Mouse (Mus musculus) embryonic facial prominence, embryonic 13.5 days (tissue): Measurements from ENCODE around the gene Chchd3. TPM values are rescaled to one million over a fixed set of nuclear protein-coding genes. Genes with fewer than 3 reads are reported as not detected.

Experiments
- ATAC-seq: fragments of 200-750 bp; cut with Nextera tagmentation; 2 replicates; pipeline ENCODE4 v1.8.0; 2017; ENCODE audit warnings: low read depth; ENCODE audit not compliant: insufficient number of reproducible peaks, insufficient read depth, low FRiP score, low TSS enrichment
- H3K27ac ChIP-seq: fragments of 300-500 bp; sonication (generic); 2 replicates; pipeline ENCODE4 v1.5.1; 2015; ENCODE audit warnings: moderate library complexity, mild to moderate bottlenecking, inconsistent platforms
- H3K27me3 ChIP-seq: fragments of 300-500 bp; sonication (generic); 2 replicates; pipeline ENCODE4 v1.6.1; 2015; ENCODE audit warnings: mild to moderate bottlenecking, inconsistent platforms
- H3K36me3 ChIP-seq: fragments of 300-500 bp; sonication (generic); 2 replicates; pipeline ENCODE4 v1.6.1; 2015; ENCODE audit warnings: mild to moderate bottlenecking, inconsistent platforms
- H3K4me1 ChIP-seq: fragments of 300-500 bp; sonication (generic); 2 replicates; pipeline ENCODE4 v1.6.1; 2015; ENCODE audit warnings: inconsistent platforms
- H3K4me2 ChIP-seq: fragments of 300-500 bp; sonication (generic); 2 replicates; pipeline ENCODE4 v1.6.1; 2015; ENCODE audit warnings: moderate library complexity, mild to moderate bottlenecking, inconsistent platforms
- H3K4me3 ChIP-seq: fragments of 300-500 bp; sonication (generic); 2 replicates; pipeline ENCODE4 v1.5.1; 2015; ENCODE audit warnings: mild to moderate bottlenecking, inconsistent platforms
- H3K9ac ChIP-seq: fragments of 300-500 bp; sonication (generic); 2 replicates; pipeline ENCODE4 v1.6.1; 2015; ENCODE audit warnings: mild to moderate bottlenecking, inconsistent platforms
- H3K9me3 ChIP-seq: fragments of 300-500 bp; sonication (generic); 2 replicates; pipeline ENCODE4 v1.6.1; 2016; ENCODE audit warnings: inconsistent platforms
- WGBS: fragments of 180-500 bp; shearing (Covaris S2); methylation state at CpG from one replicate; pipeline ENCODE4 v1.1.7; 2015; ENCODE audit warnings: mixed read lengths; 5-methylcytosine and 5-hydroxymethylcytosine counted together
- polyA plus RNA-seq: library from polyadenylated mRNA; unstranded; fragments of >200 nt; fragmentation: Nextera tagmentation; extraction: Ambion mirVana; gene quantifications from 2 replicates; pipeline ENCODE4 v1.2.1, GENCODE M21; 2015

The Chchd3 gene
- polyA plus RNA-seq, 1 experiment from 2014 or later, result 107 TPM

DNA sequence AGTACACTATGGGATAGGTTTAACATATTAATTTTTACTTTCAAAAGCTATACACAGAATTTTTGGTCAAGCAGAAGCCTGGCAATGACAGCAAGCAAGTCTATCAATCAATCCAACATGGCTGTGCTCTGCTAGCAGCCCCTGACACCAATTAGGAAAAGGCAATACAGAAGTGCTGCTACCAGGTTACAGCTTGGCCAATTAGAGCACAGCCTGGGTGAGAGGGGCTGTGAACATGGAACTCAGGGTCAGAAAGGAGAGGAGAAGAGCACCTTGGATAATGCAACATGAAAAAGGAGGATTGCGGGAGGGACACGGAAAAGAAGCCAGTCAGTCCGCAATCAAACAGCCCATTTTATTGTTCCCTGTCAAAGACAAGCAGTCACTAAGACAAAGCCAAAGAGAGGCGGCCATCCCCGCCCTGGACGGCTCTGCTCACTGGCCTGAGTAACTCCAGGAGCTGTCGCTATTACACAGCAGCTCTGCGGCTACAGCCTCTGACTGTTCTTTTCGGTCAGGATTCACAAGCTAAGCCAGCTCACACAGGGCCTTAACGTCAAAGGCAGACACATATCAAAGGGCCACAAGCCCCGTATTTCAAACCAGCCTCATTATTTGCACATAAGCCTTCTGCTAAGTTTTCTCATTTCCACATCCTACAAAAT is 128.8 kb downstream of the Chchd3 start:
- no peaks in the 10 kb centered on the region for H3K36me3 ChIP-seq
- no peaks in the 10 kb centered on the region for H3K27me3 ChIP-seq
- ATAC-seq, result no peak
- H3K4me1 ChIP-seq, result no peaks in the 10 kb centered on the region
- H3K27ac ChIP-seq, result no peak overlapping the region
- H3K4me2 ChIP-seq, result no peak overlapping the region
- no peak overlapping the region for H3K4me3 ChIP-seq
- H3K9me3 ChIP-seq, result no peaks in the 10 kb centered on the region
- no peak overlapping the region for H3K9ac ChIP-seq
- 70% methylated on average over 11 of the region's 11 CpGs for WGBS

DNA sequence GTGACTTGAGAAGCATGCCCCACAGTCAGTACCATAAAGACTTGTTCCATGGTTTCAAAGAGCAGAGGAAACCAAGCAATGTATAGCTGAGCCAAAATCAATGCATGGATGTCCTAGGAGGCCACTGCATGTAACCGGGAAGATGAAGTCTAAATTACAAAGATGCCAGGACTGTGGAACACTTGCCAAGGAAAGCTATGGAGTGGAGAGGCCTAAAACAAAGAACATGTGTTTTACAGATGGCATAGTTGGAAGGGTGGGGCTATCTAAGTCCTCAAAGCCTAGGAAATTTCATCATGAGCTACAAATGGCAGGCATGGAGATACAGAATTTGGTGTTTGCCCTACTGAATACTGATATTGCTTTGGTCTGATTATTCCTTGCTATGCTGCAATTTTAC is 137.7 kb downstream of the Chchd3 start:
- Histone ChIP-seq H3K4me2 (no peak overlapping the region), H3K4me1 (peaks cover 5% of the 10 kb centered on the region; the same call in 1 of the 2 replicates), H3K9me3 (no peaks in the 10 kb centered on the region), H3K9ac (no peak overlapping the region), H3K27me3 (no peaks in the 10 kb centered on the region), H3K27ac (no peak overlapping the region), H3K4me3 (no peak overlapping the region), H3K36me3 (peaks cover 2% of the 10 kb centered on the region)
- no peak for ATAC-seq
- WGBS, result 34% methylated on average over 1 of the region's 1 CpGs

DNA sequence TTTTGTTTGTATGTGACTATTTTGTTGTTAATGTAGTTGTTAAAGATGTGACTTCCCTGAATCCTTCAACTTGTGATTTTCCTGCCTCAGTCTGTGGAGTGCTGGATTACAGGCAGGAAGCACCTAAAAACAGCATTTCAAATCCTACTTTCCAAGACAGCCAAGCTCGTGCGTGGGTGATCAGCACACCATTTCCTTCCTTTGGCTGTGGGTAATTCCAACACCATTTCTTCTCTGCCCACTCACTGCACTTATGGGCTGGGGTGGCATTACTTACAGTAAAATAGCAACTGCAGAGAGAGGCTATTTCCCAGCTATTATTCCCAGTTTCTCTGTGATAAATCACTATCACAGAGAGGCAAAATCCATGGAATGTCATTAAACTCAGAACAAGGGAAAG is 140.0 kb downstream of the Chchd3 start:
- H3K9ac ChIP-seq, result no peak overlapping the region
- H3K36me3 ChIP-seq, result peaks cover 7% of the 10 kb centered on the region
- no peak overlapping the region for H3K27ac ChIP-seq
- WGBS, result 62% methylated on average over 2 of the region's 2 CpGs
- no peaks in the 10 kb centered on the region for H3K9me3 ChIP-seq
- H3K4me1 ChIP-seq, result peaks cover 5% of the 10 kb centered on the region; the same call in 1 of the 2 replicates
- no peaks in the 10 kb centered on the region for H3K27me3 ChIP-seq
- H3K4me2 ChIP-seq, result no peak overlapping the region
- no peak overlapping the region for H3K4me3 ChIP-seq
- ATAC-seq, result no peak

DNA sequence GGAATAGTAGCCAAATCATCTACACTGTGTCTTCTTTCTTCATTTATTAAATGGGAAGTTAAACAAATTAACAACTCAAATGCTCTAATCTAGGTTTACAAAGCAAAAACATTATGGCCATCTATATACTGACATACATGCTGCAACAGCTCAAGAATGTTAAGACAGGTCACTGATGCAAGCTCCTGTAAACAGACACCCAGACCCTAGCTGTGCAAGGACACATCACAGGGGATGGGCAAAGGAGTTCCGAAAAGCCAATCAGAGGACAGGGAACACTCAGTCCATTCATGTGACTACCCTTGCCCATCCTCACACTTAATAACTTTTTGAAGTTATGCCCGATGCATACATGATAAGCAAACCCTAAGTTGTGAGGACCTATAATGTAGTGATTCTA is 149.4 kb downstream of the Chchd3 start:
- no peaks in the 10 kb centered on the region for H3K4me1 ChIP-seq
- no peak overlapping the region for H3K4me2 ChIP-seq
- WGBS, result 90% methylated on average over 2 of the region's 2 CpGs
- H3K36me3 ChIP-seq, result no peaks in the 10 kb centered on the region
- no peak overlapping the region for H3K4me3 ChIP-seq
- H3K27me3 ChIP-seq, result no peaks in the 10 kb centered on the region
- no peak overlapping the region for H3K27ac ChIP-seq
- no peaks in the 10 kb centered on the region for H3K9me3 ChIP-seq
- no peak for ATAC-seq
- no peak overlapping the region for H3K9ac ChIP-seq

DNA sequence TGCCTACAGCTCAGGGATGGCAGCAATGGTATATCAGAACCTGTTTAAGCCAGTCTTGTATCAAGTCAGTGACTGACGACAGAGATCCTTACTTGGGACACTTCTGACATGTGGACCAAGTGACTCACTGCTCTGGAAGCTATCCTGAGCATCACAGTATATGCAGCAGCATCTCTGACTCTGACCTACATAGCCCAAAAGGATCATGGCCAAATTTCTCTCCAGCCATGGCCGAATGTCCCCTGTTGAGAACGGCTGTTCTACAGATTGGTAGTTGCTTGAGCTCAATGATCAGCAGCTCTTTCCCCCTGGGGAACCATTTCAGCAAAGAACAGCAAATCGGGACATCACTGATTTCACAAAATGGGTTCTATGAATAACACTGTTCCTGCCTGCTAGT is 161.0 kb downstream of the Chchd3 start:
- Histone ChIP-seq H3K36me3 (no peaks in the 10 kb centered on the region), H3K9ac (no peak overlapping the region), H3K4me1 (no peaks in the 10 kb centered on the region), H3K4me3 (no peak overlapping the region), H3K4me2 (no peak overlapping the region), H3K27ac (no peak overlapping the region), H3K9me3 (no peaks in the 10 kb centered on the region), H3K27me3 (no peaks in the 10 kb centered on the region)
- ATAC-seq, result no peak
- 92% methylated on average over 4 of the region's 4 CpGs for WGBS

DNA sequence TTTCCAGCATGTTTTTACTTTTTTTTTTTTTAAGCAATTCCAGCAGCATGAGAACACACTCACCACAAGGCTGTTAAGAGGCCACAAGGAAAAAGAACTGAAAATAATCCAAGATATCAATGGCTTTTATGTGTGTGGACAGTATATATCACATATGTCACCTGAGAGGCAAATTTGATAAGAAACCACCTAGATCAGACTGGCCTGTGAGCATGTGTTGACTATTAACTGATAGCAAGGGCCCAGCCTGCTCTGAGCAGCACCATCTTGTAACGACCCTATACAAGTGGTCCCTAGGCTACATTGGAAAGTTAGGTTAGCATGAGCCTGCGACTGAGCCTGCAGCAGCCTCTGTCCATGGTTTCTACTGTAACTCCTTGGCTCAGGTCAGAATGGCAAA is 166.0 kb downstream of the Chchd3 start:
- H3K27me3 ChIP-seq, result no peaks in the 10 kb centered on the region
- no peak overlapping the region for H3K9ac ChIP-seq
- no peak overlapping the region for H3K27ac ChIP-seq
- no peak for ATAC-seq
- 83% methylated on average over 2 of the region's 2 CpGs for WGBS
- H3K4me2 ChIP-seq, result no peak overlapping the region
- no peak overlapping the region for H3K4me3 ChIP-seq
- no peaks in the 10 kb centered on the region for H3K4me1 ChIP-seq
- no peaks in the 10 kb centered on the region for H3K36me3 ChIP-seq
- no peaks in the 10 kb centered on the region for H3K9me3 ChIP-seq

DNA sequence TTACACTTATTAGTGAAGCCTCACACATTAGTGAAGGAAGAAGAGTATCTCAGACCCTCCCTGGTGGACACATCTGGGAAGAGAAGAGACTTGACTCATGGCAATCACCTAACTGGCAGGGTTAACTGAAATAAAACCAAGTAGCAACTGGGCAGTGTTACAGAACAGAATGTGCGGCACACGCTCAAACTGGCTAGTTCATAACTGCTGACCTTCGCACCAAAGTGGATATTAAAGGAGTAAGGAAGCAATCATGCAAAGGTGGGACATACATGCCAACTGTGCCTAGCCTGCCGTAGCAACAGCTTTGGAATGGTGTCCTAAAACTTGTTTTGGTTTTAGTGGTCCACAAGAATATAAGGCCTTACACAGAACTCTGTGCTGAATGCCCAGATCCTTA is 169.3 kb downstream of the Chchd3 start:
- Histone ChIP-seq H3K4me2 (no peak overlapping the region), H3K27ac (no peak overlapping the region), H3K9ac (no peak overlapping the region), H3K9me3 (no peaks in the 10 kb centered on the region), H3K4me3 (no peak overlapping the region), H3K27me3 (no peaks in the 10 kb centered on the region), H3K36me3 (no peaks in the 10 kb centered on the region), H3K4me1 (no peaks in the 10 kb centered on the region)
- no peak for ATAC-seq
- WGBS, result 96% methylated on average over 4 of the region's 4 CpGs

DNA sequence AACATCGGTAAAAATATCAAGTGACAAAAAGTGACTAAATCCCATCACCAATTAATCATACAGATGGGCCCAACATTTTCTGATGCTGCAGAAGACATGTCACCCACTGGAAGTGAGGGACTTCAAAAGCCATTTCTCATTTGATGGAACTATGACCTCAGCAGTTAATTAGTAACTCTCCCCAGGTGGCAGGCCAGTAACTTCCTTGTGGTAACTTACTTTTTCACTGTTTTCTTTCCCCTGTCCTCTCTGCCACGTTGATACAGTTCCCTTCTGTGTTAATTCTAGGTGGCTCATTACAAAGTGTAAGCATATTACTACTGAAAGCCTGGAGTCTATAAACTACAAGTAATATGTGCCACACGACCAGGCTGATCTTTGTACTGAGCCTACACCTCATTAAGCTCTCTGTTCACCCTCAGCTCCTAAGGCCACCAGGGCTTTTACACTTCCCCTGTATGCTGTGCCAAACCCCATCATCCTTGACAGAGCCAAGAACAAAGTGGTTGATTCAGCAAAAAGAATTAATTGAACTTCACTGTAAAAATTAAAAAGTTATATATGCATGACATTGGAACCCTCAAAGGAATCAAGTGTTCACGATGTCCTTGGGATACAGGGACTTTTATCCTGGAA is 171.0 kb downstream of the Chchd3 start:
- 76% methylated on average over 4 of the region's 4 CpGs for WGBS
- no peak for ATAC-seq
- no peaks in the 10 kb centered on the region for H3K27me3 ChIP-seq
- no peak overlapping the region for H3K4me3 ChIP-seq
- H3K9ac ChIP-seq, result no peak overlapping the region
- H3K9me3 ChIP-seq, result no peaks in the 10 kb centered on the region
- H3K4me2 ChIP-seq, result no peak overlapping the region
- no peaks in the 10 kb centered on the region for H3K4me1 ChIP-seq
- H3K27ac ChIP-seq, result no peak overlapping the region
- H3K36me3 ChIP-seq, result no peaks in the 10 kb centered on the region

DNA sequence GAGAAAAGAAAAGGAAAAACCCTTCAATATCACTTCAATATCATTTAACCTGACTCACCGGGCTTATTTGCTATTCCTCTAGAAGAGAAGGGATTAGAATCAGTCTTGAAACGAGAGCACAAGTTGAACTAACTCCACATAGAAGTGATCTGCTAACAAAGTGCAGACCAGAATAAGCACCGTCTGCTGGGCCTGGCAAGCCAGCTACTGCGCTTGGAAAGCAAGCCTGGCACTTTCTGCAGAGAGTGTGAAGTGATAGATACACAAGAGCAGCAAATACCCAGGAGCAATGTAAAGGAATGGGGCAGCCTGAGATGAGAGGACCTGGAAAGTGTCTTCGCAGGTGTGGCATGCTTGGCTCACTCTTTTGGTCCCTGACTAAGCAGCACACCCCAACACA is 181.5 kb downstream of the Chchd3 start:
- no peak for ATAC-seq
- Histone ChIP-seq H3K4me2 (no peak overlapping the region), H3K9ac (no peak overlapping the region), H3K9me3 (no peaks in the 10 kb centered on the region), H3K27me3 (no peaks in the 10 kb centered on the region), H3K4me1 (no peaks in the 10 kb centered on the region), H3K4me3 (no peak overlapping the region), H3K27ac (no peak overlapping the region), H3K36me3 (no peaks in the 10 kb centered on the region)
- whole genome bisulfite sequencing, result 87% methylated on average over 5 of the region's 5 CpGs

DNA sequence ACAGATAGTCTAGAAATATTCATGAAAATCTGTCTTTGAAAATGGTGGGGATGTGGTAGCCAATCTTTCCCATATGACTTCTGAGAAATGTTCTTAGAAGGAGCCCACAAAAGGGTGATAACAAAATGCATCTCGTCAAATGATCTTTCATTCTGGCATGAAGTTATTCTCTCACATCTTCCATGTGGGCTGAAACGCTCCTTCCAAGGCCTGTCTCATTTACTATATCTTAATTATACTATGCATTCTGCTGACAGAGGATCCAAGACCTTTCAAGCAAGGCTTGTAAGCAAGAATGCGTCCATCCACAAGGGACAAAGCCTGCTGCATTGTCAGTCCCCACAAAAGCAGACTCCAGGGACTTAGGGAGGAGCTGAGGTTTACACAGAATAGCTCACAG is 185.9 kb downstream of the Chchd3 start:
- peaks cover 2% of the 10 kb centered on the region for H3K36me3 ChIP-seq
- H3K9me3 ChIP-seq, result no peaks in the 10 kb centered on the region
- no peaks in the 10 kb centered on the region for H3K4me1 ChIP-seq
- H3K9ac ChIP-seq, result no peak overlapping the region
- no peak for ATAC-seq
- WGBS, result 69% methylated on average over 3 of the region's 3 CpGs
- H3K4me2 ChIP-seq, result no peak overlapping the region
- H3K4me3 ChIP-seq, result no peak overlapping the region
- no peaks in the 10 kb centered on the region for H3K27me3 ChIP-seq
- H3K27ac ChIP-seq, result no peak overlapping the region

DNA sequence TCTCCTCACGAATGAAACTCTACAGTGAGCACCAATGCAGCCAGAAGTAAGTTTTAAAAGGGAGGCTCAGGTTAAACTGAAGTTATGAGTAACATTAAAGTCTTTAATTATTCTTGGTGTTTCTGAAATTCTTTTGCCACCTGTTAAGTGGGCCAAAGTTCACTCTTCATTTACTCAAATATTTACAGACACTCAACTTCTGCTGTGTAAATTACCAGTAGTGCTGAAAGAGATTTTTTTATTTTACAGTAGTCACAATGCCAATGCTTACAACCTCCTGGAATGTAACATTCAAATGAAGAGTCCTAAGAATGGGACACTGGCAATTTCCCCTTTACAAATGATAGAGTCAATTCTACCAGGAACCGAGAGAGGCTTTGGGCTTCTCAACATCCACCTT is 187.3 kb downstream of the Chchd3 start:
- Histone ChIP-seq H3K4me2 (no peak overlapping the region), H3K9ac (no peak overlapping the region), H3K27me3 (no peaks in the 10 kb centered on the region), H3K36me3 (peaks cover 6% of the 10 kb centered on the region), H3K4me1 (no peaks in the 10 kb centered on the region), H3K4me3 (no peak overlapping the region), H3K9me3 (no peaks in the 10 kb centered on the region), H3K27ac (no peak overlapping the region)
- ATAC-seq, result no peak
- WGBS, result 91% methylated on average over 2 of the region's 2 CpGs

DNA sequence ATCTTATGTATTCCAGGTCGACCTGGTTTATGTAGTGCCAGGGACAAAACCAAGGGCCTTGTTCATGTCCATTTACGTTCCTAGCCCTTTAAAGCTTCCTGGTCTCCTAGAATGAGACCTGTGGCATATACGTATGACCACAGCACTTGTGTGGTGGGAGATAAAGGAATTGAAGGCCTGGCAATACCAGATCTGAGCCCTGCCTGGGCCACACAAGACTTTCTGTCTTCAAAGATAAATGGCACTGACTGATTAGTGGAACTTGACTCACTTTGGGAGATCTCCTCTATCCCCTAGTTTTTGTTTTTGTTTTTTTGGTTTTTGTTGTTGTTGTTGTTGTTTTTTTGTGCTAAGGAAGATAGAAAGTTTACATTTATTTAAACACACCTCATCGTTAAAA is 209.1 kb downstream of the Chchd3 start:
- WGBS, result 93% methylated on average over 4 of the region's 4 CpGs
- no peak overlapping the region for H3K9ac ChIP-seq
- H3K27ac ChIP-seq, result no peak overlapping the region
- no peak overlapping the region for H3K4me2 ChIP-seq
- no peak for ATAC-seq
- no peak overlapping the region for H3K4me3 ChIP-seq
- no peaks in the 10 kb centered on the region for H3K27me3 ChIP-seq
- H3K4me1 ChIP-seq, result no peaks in the 10 kb centered on the region
- no peaks in the 10 kb centered on the region for H3K9me3 ChIP-seq
- H3K36me3 ChIP-seq, result no peaks in the 10 kb centered on the region
